Mouse (Mus musculus) v-Abl transformed pro-B cells (cell line): ENCODE data around the gene Ranbp9.

Source experiments
- in situ Hi-C, 2 experiments: fragments of 400-800 bp; cut with MboI; formaldehyde crosslinking; loops; one replicate each; pipeline ENCODE4 v1.15.1; 2025; ENCODE audit not compliant: unreplicated experiment in 2 of 2

Ranbp9 gene

GRCm38 (mm10) chr13:43454431-43454830 lies 26.7 kb downstream of the Ranbp9 start:
- in situ Hi-C loops = no loop called here

GRCm38 (mm10) chr13:43452843-43453605 lies 28.1 kb downstream of the Ranbp9 start:
- in situ Hi-C loops = no loop called here

DNA sequence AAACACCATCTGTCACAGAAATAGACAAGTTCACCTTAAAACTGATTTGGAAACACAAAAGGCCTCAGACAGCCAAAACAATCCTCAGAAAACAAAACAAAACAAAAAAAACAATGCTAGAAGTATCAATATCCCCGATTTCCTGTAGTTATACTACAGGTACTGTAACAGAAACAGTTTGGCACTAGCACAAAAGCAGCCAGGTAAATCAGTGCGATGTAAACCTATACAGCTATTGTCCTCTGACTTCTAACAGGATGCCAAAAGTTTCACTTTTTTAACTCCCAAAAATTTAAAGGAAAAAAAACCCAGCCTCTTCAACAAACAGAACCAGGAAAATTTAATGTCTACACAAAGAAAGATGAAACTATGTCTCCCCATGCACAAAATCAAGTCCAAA lies 28.9 kb downstream of the Ranbp9 start:
- in situ Hi-C loops = no loop called here

GRCm38 (mm10) chr13:43450686-43451085 lies 30.4 kb downstream of the Ranbp9 start:
- in situ Hi-C loops = no loop called here

DNA sequence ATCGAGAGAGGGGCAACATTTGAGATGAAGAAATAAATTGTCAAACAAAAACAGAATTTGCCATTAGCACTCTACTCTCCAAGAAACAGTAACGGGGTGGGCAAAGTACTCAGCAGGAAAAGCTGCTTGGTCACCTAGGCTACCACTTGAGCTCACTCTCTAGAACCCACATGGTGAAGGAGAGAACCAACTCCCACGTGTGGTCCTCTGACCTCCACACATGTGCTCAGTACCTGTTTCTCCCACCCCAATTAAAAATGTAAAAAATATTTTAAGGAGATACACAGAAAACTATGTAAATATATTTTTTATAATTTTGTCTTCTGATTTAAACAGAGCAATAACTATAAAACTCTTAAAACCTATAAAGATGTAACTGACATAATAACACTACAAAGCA lies 33.4 kb downstream of the Ranbp9 start:
- in situ Hi-C loops = no loop called here

GRCm38 (mm10) chr13:43445754-43446153 lies 35.3 kb downstream of the Ranbp9 start:
- in situ Hi-C loops = no loop called here

GRCm38 (mm10) chr13:43444717-43445116 lies 36.4 kb downstream of the Ranbp9 start:
- in situ Hi-C loops = no loop called here

- in situ Hi-C loops = no loop called here
These were observed 37.4 kb downstream of the Ranbp9 start for GRCm38 (mm10) chr13:43443706-43444105.

DNA sequence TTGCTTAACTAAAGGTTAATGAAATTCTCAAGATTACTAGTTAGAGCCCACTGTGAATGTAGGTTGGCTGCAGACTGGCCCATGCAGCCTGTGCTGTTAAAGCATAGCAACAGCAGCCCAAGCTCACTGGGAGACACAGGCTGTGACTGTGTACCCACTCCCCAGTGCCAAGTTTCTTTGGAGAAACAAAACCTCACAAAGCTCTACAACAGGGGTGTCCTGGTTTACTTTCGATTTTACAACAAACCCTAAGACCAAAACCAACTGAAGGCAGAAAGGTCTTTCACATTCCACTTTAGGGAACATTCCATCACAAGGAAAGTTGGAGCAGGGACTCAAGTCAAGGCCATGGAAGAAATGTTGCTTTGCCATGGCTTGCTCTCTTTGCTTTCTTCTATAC lies 38.5 kb downstream of the Ranbp9 start:
- in situ Hi-C loops = no loop called here

- in situ Hi-C loops = no loop called here
These were observed 40.7 kb downstream of the Ranbp9 start for GRCm38 (mm10) chr13:43440376-43440775.

DNA sequence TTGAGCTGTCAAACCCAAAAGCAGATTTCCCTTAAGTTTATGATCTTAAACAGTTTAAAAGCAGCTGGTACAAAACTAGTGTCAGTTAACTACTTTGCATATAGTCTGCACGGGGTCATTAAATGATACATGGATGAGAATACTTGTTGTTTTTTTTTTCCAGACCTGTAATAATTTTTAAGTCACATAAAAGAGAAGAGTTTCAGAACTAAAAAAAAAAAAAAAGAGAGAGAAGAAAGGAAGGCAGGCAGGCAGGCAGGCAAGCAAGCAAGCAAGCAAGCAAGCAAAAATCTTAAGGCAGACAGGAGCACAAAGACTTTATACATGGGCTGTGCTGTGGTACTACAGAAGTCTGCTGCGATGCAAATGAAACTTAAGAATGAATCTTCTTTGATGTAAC lies 47.7 kb downstream of the Ranbp9 start:
- in situ Hi-C loops = no loop called here

DNA sequence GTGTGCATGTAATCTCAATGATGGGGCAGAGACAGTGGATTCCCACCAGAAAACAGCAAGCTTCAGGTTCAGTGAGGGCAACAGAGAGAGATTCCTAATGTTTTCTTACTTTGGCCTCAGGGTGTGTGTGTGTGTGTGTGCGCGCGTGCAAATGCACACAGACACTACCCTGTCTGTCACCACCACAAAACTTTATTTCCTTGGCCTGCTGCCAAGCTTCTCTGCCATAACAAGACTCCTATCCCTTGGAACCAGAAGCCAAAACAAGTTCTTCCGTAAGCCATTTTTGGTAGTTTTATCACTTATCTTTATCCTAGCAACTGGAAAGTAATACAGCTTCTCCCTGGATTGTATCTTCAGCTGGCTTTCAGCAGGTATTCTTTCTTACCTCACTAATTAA lies 52.6 kb downstream of the Ranbp9 start:
- in situ Hi-C loops = no loop called here

DNA sequence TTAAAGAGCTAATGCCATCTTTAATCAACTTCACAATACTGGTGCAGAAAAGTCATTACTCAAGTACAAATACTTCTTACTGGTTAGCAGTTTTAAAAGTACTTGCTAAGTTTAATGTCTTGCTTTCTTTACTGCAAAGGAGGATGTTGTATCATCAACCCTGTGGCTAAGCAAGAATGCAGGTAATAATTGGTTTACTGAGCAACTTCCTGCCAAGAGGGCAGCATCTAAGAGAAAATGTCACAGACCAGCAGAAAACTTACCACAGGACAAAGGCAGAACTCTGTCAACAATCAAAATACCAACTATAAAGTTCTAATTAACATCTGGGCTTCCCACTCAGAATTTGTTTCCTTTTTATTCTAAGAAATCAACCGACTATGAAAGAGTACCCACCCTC lies 65.8 kb downstream of the Ranbp9 start:
- in situ Hi-C loops = no loop called here

GRCm38 (mm10) chr13:43413611-43414010 lies 67.5 kb downstream of the Ranbp9 start:
- in situ Hi-C loops = no loop called here

- in situ Hi-C loops = no loop called here
These were observed 68.8 kb downstream of the Ranbp9 start for GRCm38 (mm10) chr13:43412311-43412710.

DNA sequence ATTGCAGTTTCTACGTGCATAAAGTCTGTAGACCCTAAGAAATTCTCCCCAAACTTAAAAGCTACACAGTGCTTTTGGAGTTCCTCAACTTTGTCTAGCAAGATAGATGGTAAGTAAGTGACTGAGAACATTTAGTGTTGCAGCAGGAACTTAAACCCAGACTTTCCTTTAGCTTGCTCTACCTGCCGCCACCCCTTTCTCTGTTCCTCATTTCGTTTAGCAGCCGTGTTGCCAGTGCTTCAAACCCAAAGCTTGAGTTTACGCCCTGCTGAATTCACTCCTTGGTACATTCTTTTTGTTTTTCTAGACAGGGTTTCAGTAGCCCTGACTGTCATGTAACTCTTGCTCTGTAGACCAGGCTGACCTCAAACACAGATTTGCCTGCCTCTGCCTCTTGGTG lies 81.5 kb downstream of the Ranbp9 start:
- in situ Hi-C loops = no loop called here

DNA sequence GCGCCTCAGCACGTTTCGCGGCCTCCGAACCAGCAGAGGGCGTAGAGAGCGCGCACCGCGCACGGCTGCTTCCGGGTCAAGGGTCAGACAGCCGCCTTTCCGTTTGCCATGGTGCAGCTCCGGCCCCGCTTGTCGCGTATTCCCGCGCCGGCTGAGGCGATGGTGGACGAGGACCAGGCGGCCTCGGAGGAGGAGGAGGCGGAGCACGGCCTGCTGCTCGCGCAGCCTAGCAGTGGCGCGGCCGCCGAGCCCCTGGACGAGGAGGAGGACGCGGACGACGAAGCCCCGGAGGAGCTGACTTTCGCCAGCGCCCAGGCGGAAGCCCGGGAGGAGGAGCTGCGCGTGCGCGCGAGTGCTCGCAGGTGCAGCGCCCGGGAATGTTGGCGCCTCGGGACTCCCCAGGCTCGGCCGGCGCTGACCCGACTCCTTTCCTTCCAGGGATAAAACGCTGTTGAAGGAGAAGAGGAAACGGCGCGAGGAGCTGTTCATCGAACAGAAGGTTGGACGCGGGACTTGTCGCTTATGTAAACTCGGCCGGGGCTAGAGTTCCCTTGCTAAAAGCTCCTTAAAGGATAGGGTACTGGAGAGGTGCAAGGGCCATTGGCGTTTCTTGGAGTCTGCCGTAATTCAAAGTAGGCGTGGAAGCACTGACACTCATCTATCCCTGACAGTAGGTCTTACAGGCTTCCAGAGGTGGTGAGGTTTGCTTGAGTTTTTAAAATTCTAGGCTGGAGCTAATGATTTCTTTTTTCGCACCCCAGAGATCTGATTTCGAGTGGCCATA lies 82.6 kb downstream of the Ranbp9 start, which contains the start of gene Nol7:
Gene Nol7 (plus strand): TSS at position 94 of the 784 bp plus-strand sequence.
- in situ Hi-C loops = no loop called here

- in situ Hi-C loops = no loop called here
These were observed 83.3 kb downstream of the Ranbp9 start for GRCm38 (mm10) chr13:43397700-43398296.

DNA sequence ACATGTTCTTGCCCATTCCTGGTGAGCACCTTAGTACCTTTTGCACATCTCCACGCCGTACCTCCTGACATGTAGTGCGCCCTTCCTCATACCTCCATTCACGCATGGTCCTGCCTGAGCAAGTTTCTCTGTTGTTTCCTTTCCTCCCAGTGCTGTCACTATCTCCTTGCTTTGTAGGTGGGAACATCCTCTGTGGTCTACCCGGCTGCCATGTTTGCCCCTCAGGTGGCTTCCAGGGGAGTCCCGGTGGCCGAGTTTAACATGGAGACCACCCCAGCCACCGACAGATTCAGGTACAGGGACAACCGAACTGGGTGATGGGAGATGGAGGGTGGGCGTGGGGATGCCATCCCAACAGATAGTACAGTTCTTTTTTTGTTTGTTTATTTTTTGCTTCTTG lies 95.8 kb downstream of the Ranbp9 start:
- in situ Hi-C loops = no loop called here

- in situ Hi-C loops = no loop called here
These were observed 101.1 kb downstream of the Ranbp9 start for GRCm38 (mm10) chr13:43379989-43380388.

DNA sequence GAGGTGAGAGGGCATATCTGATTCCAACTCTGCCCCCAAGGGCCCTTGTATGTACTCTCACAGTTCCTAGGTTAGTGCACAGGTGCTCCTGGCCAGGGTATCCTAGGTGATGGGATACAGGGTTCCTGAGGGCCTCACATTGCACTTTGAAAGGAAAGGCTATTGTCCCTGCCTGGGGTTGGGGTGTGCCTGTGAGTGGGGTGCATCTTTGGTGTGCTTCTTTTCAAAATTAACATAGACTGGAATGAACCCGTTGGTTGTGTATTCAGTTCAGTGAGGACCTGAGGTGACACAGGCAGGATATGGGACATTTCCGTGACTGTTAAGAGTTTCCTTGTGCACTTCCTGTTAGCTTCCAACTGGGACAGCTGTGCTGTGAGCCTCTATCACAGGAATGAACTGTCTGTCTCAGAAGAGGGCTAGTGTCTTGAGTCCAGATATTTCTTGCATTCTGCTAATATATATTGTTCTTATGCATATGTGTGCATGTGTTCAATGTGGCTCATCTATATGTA lies 106.1 kb downstream of the Ranbp9 start:
- in situ Hi-C loops = loop anchor here (25.0 kb wide), 2 partner anchors 187 to 362 kb away; partner anchors contain the start of gene Mcur1 (in 1 of the 2)
